Mouse (Mus musculus) right cerebral cortex, adult 2 months (tissue): ENCODE data around the gene Gm5767.
A peak's percentile ranks its signal among the peaks of the same experiment; 100 is the strongest.

Experiments used
- DNase-seq, 2 experiments: peaks; one replicate each; pipeline ENCODE4 v3.0.0; 2021 to 2022; ENCODE audit warnings: low spot score in 2 of 2

Gm5767 gene

GRCm38 (mm10) chr16:8680470-8680869 lies at the start of gene Gm5767:
TSS of gene Gm5767 (plus strand) at chr16:8680770.
- DNase-seq, result no peak

GRCm38 (mm10) chr16:8631428-8631827 lies 49.1 kb upstream of the Gm5767 start:
- DNase-seq, result no peak

- DNase-seq, result no peak
Measured at GRCm38 (mm10) chr16:8636867-8637216, 43.7 kb upstream of the Gm5767 start.

- peak; percentile 87 to 89 for DNase-seq
Measured at GRCm38 (mm10) chr16:8637217-8638051, 43.1 kb upstream of the Gm5767 start, which contains the start of the genes Pmm2 and Tmem186. TSS of gene Pmm2 (plus strand) at chr16:8637674. TSS of gene Tmem186 (minus strand) at chr16:8637712.

- DNase-seq, result no peak
Measured at GRCm38 (mm10) chr16:8638131-8638530, 42.4 kb upstream of the Gm5767 start.

- DNase-seq, result no peak
Measured at GRCm38 (mm10) chr16:8639466-8640191, 40.9 kb upstream of the Gm5767 start.

GRCm38 (mm10) chr16:8643855-8644254 lies 36.7 kb upstream of the Gm5767 start:
- DNase-seq, result peak; percentile 48 to 64

- DNase-seq, result no peak
Measured at GRCm38 (mm10) chr16:8645546-8645945, 35.0 kb upstream of the Gm5767 start.

- DNase-seq, result no peak
Measured at GRCm38 (mm10) chr16:8650007-8650406, 30.6 kb upstream of the Gm5767 start.

GRCm38 (mm10) chr16:8655108-8655507 lies 25.5 kb upstream of the Gm5767 start:
- DNase-seq, result no peak

- no peak for DNase-seq
Measured at GRCm38 (mm10) chr16:8655599-8655998, 25.0 kb upstream of the Gm5767 start.

GRCm38 (mm10) chr16:8656256-8656655 lies 24.3 kb upstream of the Gm5767 start:
- DNase-seq, result no peak

- no peak for DNase-seq
Measured at GRCm38 (mm10) chr16:8658349-8658748, 22.2 kb upstream of the Gm5767 start.

GRCm38 (mm10) chr16:8658764-8659163 lies 21.8 kb upstream of the Gm5767 start:
- DNase-seq, result no peak

GRCm38 (mm10) chr16:8663022-8663421 lies 17.5 kb upstream of the Gm5767 start:
- no peak for DNase-seq

GRCm38 (mm10) chr16:8663606-8664539 lies 16.7 kb upstream of the Gm5767 start:
- DNase-seq, result peak in 1 of 2 experiments; percentile 25

- DNase-seq, result no peak
Measured at GRCm38 (mm10) chr16:8665367-8665766, 15.2 kb upstream of the Gm5767 start.

GRCm38 (mm10) chr16:8666452-8666851 lies 14.1 kb upstream of the Gm5767 start:
- DNase-seq, result no peak

GRCm38 (mm10) chr16:8667261-8667660 lies 13.3 kb upstream of the Gm5767 start:
- no peak for DNase-seq

- no peak for DNase-seq
Measured at GRCm38 (mm10) chr16:8667814-8668213, 12.8 kb upstream of the Gm5767 start.

GRCm38 (mm10) chr16:8668386-8668785 lies 12.2 kb upstream of the Gm5767 start:
- no peak for DNase-seq

- no peak for DNase-seq
Measured at GRCm38 (mm10) chr16:8669432-8669831, 11.1 kb upstream of the Gm5767 start.
